ENCODE assay signal across 15 mouse cellular contexts in the genomic region with DNA sequence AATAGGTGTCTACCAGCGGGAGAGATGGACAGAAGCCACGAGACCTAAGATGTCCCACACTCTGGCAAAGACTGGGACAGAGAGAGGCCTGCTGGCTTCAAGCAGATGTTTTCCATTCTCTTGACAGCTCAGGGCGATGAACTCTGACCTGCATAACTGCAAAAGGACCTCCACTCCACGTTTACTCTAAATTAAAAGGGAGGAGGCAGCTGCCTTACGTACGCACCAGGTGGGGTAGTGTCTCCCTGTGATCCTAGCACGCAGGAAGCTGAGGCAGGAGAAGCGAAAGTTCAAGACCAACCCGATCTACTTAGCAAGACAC. TPM values are rescaled to one million over a fixed set of nuclear protein-coding genes. Genes with fewer than 3 reads are reported as not detected.
DNase-seq lines count a peak whose midpoint lies in the region; ATAC-seq and TF ChIP-seq lines count a peak whose summit lies in the region.
"Had no signal": no experiment of that assay in that cellular context is flagged by ENCODE, and none has a peak within 500 bp of the region (broad histone marks: within the 10 kb centered on the region; RNA-seq: fewer than 3 reads in every experiment).

No protein-coding gene starts in this region.

- no peaks in the 10 kb centered on the region for H3K27me3 ChIP-seq in kidney, embryonic 14.5 days (ENCODE audit: control insufficient read depth, insufficient read depth, low read length)
- no peaks in the 10 kb centered on the region for H3K27me3 ChIP-seq in liver, adult 2 months (ENCODE audit: control insufficient read depth, insufficient read depth, low read length)
- peaks cover 21% of the 10 kb centered on the region for H3K27me3 ChIP-seq in liver, embryonic 12.5 days (replicated peaks)
- H3K27me3 ChIP-seq: forebrain, embryonic 13.5 days; heart, embryonic 13.5 days; hindbrain, embryonic 15.5 days had no signal

- H3K27ac ChIP-seq in kidney, embryonic 14.5 days (ENCODE audit: low read depth, low read length), result no peak overlapping the region
- H3K27ac ChIP-seq in liver, adult 2 months (replicated peaks; ENCODE audit: insufficient read depth, low read depth, low read length), result no peak overlapping the region
- H3K27ac ChIP-seq in liver, embryonic 12.5 days, result no peak overlapping the region
- H3K27ac ChIP-seq: embryonic facial prominence, embryonic 10.5 days; forebrain, embryonic 13.5 days; heart, embryonic 13.5 days; hindbrain, embryonic 15.5 days had no signal

- H3K9ac ChIP-seq in kidney, embryonic 14.5 days (ENCODE audit: low read depth, low read length), result no peak overlapping the region
- H3K9ac ChIP-seq in liver, adult 2 months (ENCODE audit: low read depth, low read length), result no peak overlapping the region
- H3K9ac ChIP-seq in liver, embryonic 12.5 days, result no peak overlapping the region
- H3K9ac ChIP-seq: forebrain, embryonic 13.5 days; forebrain, postnatal 0 days; heart, embryonic 13.5 days; hindbrain, embryonic 15.5 days had no signal

- ATAC-seq in kidney, embryonic 14.5 days (ENCODE audit: low FRiP score, low TSS enrichment), result 0 out of 2 replicates have a peak, but pooled peaks have one; percentile 32
- ATAC-seq in liver, embryonic 12.5 days, result no peak
- ATAC-seq: forebrain, embryonic 13.5 days; forebrain, postnatal 0 days had no signal

- no peaks in the 10 kb centered on the region for H3K79me2 ChIP-seq in liver, adult 2 months (ENCODE audit: control insufficient read depth, insufficient read depth, low read length)

- peaks cover 6% of the 10 kb centered on the region; the same call in 1 of the 2 replicates for H3K4me1 ChIP-seq in kidney, embryonic 14.5 days (ENCODE audit: control insufficient read depth, insufficient read depth, low read length)
- no peaks in the 10 kb centered on the region for H3K4me1 ChIP-seq in liver, adult 2 months (ENCODE audit: control insufficient read depth, insufficient read depth, low read length)
- peaks cover 26% of the 10 kb centered on the region for H3K4me1 ChIP-seq in liver, embryonic 12.5 days
- H3K4me1 ChIP-seq: forebrain, embryonic 13.5 days; hindbrain, embryonic 15.5 days had no signal

- no peak overlapping the region for H3K4me2 ChIP-seq in kidney, embryonic 14.5 days (replicated peaks; ENCODE audit: low read depth, low read length)
- no peak overlapping the region for H3K4me2 ChIP-seq in liver, embryonic 12.5 days
- H3K4me2 ChIP-seq: forebrain, embryonic 13.5 days; heart, embryonic 13.5 days; hindbrain, embryonic 15.5 days had no signal

- H3K9me3 ChIP-seq in kidney, embryonic 14.5 days (ENCODE audit: control insufficient read depth, low read length), result peaks cover 4% of the 10 kb centered on the region; the same call in 1 of the 2 replicates
- peaks cover 8% of the 10 kb centered on the region for H3K9me3 ChIP-seq in liver, embryonic 12.5 days (replicated peaks)
- H3K9me3 ChIP-seq: hindbrain, embryonic 15.5 days had no signal

- no peaks in the 10 kb centered on the region for H3K36me3 ChIP-seq in kidney, embryonic 14.5 days (ENCODE audit: control insufficient read depth, insufficient read depth, low read length)
- H3K36me3 ChIP-seq in liver, adult 2 months (ENCODE audit: control insufficient read depth, insufficient read depth, low read length), result no peaks in the 10 kb centered on the region
- no peaks in the 10 kb centered on the region for H3K36me3 ChIP-seq in liver, embryonic 12.5 days
- H3K36me3 ChIP-seq: embryonic facial prominence, embryonic 10.5 days; heart, embryonic 13.5 days; hindbrain, embryonic 15.5 days had no signal

- no peak for DNase-seq in kidney, postnatal 25 days
- DNase-seq in liver, adult 2 months (ENCODE audit: extremely low read depth, low read depth, low spot score), result peak; percentile 28
- peak; percentile 33 for DNase-seq in embryo, embryonic 10.5 days (ENCODE audit: low spot score)
- DNase-seq in yolk sac, embryonic 10.5 days (ENCODE audit: low spot score), result peak; percentile 47
- DNase-seq: adrenal gland, postnatal 25 days; cerebellum, adult 2 months; cerebellum, postnatal 10 days; forebrain, postnatal 0 days; gastrocnemius, postnatal 36 days had no signal

- H3K4me3 ChIP-seq in kidney, embryonic 14.5 days (ENCODE audit: low read length), result no peak overlapping the region
- no peak overlapping the region for H3K4me3 ChIP-seq in liver, adult 2 months (ENCODE audit: insufficient read depth, low read depth, low read length)
- no peak overlapping the region for H3K4me3 ChIP-seq in liver, embryonic 12.5 days
- H3K4me3 ChIP-seq: embryonic facial prominence, embryonic 10.5 days; forebrain, embryonic 13.5 days; heart, embryonic 13.5 days; hindbrain, embryonic 15.5 days had no signal

- 40% methylated on average over 9 of the region's 9 CpGs for WGBS in kidney, embryonic 14.5 days
- WGBS in liver, adult 2 months, result 43% methylated on average over 9 of the region's 9 CpGs
- 67% methylated on average over 9 of the region's 9 CpGs for WGBS in liver, embryonic 12.5 days (ENCODE audit: insufficient replicate concordance)

- TF ChIP-seq CTCF in liver, adult 2 months (IDR thresholded peaks at IDR 0.05; ENCODE audit: low read depth, low read length), result no peak

- TF ChIP-seq POLR2A in liver, adult 2 months (IDR thresholded peaks at IDR 0.05; ENCODE audit: extremely low read depth, insufficient read depth, low read length), result no peak

RNA-seq across cellular contexts. Expression of gene Dpf3, which starts 8.4 kb away (rescaled TPM):
- polyA plus RNA-seq in kidney, embryonic 14.5 days (2014; fragmentation: Nextera tagmentation; extraction: Ambion mirVana), result 14.5 and 15.5 TPM in 2 replicates
- 1.5 and 1.6 TPM in 2 replicates for total RNA-seq in liver, adult 2 months (2014; rRNA removed)
- 2.4 and 2.7 TPM in 2 replicates for polyA plus RNA-seq in liver, adult 2 months (2012; rRNA removed)
- polyA plus RNA-seq in liver, embryonic 12.5 days (2016; fragmentation: Nextera tagmentation; extraction: Ambion mirVana), result 8.2 and 8.5 TPM in 2 replicates

RNA-seq across cellular contexts. Expression of gene Dcaf4, which starts 24.3 kb away (rescaled TPM):
- 27.4 and 28.1 TPM in 2 replicates for polyA plus RNA-seq in kidney, embryonic 14.5 days (2014; fragmentation: Nextera tagmentation; extraction: Ambion mirVana)
- total RNA-seq in liver, adult 2 months (2014; rRNA removed), result 3.0 and 3.5 TPM in 2 replicates
- 3.8 and 5.4 TPM in 2 replicates for polyA plus RNA-seq in liver, adult 2 months (2012; rRNA removed)
- 16.9 and 18.7 TPM in 2 replicates for polyA plus RNA-seq in liver, embryonic 12.5 days (2016; fragmentation: Nextera tagmentation; extraction: Ambion mirVana)

Comparison
In these comparisons a context has a peak if more than half of its experiments do, and no peak if none do; other contexts are left out.
1. DNase-seq: peak in liver, adult 2 months (single experiment), embryo, embryonic 10.5 days (single experiment) and yolk sac, embryonic 10.5 days (single experiment); none in kidney, postnatal 25 days (0 of 2).